10 mouse cellular contexts compared by ENCODE assay signal in genomic region chr1:166053285-166053955, GRCm38 (mm10). TPM values are rescaled to one million over a fixed set of nuclear protein-coding genes. Genes with fewer than 3 reads are reported as not detected.
DNase-seq lines count a peak whose midpoint lies in the region; ATAC-seq and TF ChIP-seq lines count a peak whose summit lies in the region.
"Had no signal": no experiment of that assay in that cellular context is flagged by ENCODE, and none has a peak within 500 bp of the region (broad histone marks: within the 10 kb centered on the region; RNA-seq: fewer than 3 reads in every experiment).

No protein-coding gene starts in this region.

- intact Hi-C loops in left cerebral cortex, postnatal 36 days (cut with DNase I), result no loop called here

- no peak overlapping the region; the same call in 1 of the 2 replicates for H3K9ac ChIP-seq in forebrain, embryonic 11.5 days (ENCODE audit: low read length)
- H3K9ac ChIP-seq in forebrain, embryonic 15.5 days (replicated peaks), result no peak overlapping the region
- no peak overlapping the region for H3K9ac ChIP-seq in liver, postnatal 0 days (replicated peaks)
- H3K9ac ChIP-seq in stomach, postnatal 0 days (ENCODE audit: low read length), result no peak overlapping the region
- H3K9ac ChIP-seq: embryonic facial prominence, embryonic 15.5 days had no signal

- ATAC-seq in forebrain, embryonic 11.5 days (replicated peaks; ENCODE audit: low FRiP score), result no peak
- ATAC-seq in forebrain, embryonic 15.5 days (replicated peaks), result no peak
- ATAC-seq in liver, postnatal 0 days, result no peak
- ATAC-seq in stomach, postnatal 0 days (ENCODE audit: low FRiP score, low TSS enrichment), result no peak

- peak overlapping the region; percentile 25; the same call in 1 of the 2 replicates for H3K27ac ChIP-seq in forebrain, embryonic 11.5 days (ENCODE audit: low read depth, low read length)
- no peak overlapping the region for H3K27ac ChIP-seq in forebrain, embryonic 15.5 days (replicated peaks)
- H3K27ac ChIP-seq in liver, postnatal 0 days (ENCODE audit: low read depth), result no peak overlapping the region
- H3K27ac ChIP-seq in stomach, postnatal 0 days (replicated peaks), result no peak overlapping the region
- H3K27ac ChIP-seq: embryonic facial prominence, embryonic 15.5 days had no signal

- H3K9me3 ChIP-seq in forebrain, embryonic 11.5 days (ENCODE audit: control insufficient read depth, low read length), result no peaks in the 10 kb centered on the region
- no peaks in the 10 kb centered on the region for H3K9me3 ChIP-seq in forebrain, embryonic 15.5 days
- no peaks in the 10 kb centered on the region for H3K9me3 ChIP-seq in liver, postnatal 0 days (ENCODE audit: low read length)
- no peaks in the 10 kb centered on the region for H3K9me3 ChIP-seq in stomach, postnatal 0 days (ENCODE audit: control insufficient read depth, low read length)
- H3K9me3 ChIP-seq: embryonic facial prominence, embryonic 15.5 days had no signal

- TF ChIP-seq EP300 in liver, postnatal 0 days (IDR thresholded peaks at IDR 0.05; ENCODE audit: low read depth), result no peak
- TF ChIP-seq EP300 in stomach, postnatal 0 days (optimal IDR thresholded peaks at IDR 0.05), result no peak

- TF ChIP-seq CTCF in liver, postnatal 0 days (IDR thresholded peaks at IDR 0.05; ENCODE audit: low read depth), result no peak
- no peak for TF ChIP-seq CTCF in stomach, postnatal 0 days (IDR thresholded peaks at IDR 0.05; ENCODE audit: low read depth)

- peaks cover 2% of the 10 kb centered on the region; the same call in 1 of the 2 replicates for H3K27me3 ChIP-seq in forebrain, embryonic 11.5 days (ENCODE audit: control insufficient read depth, insufficient read depth, low read length)
- no peaks in the 10 kb centered on the region for H3K27me3 ChIP-seq in forebrain, embryonic 15.5 days
- peaks cover 9% of the 10 kb centered on the region; the same call in 1 of the 2 replicates for H3K27me3 ChIP-seq in liver, postnatal 0 days (ENCODE audit: insufficient read depth, low read length)
- no peaks in the 10 kb centered on the region for H3K27me3 ChIP-seq in stomach, postnatal 0 days (ENCODE audit: control insufficient read depth, insufficient read depth, low read length)

- 35% methylated on average over 10 of the region's 10 CpGs for WGBS in forebrain, embryonic 11.5 days
- WGBS in forebrain, embryonic 15.5 days, result 34% methylated on average over 10 of the region's 10 CpGs
- WGBS in liver, postnatal 0 days (ENCODE audit: insufficient replicate concordance), result 21% methylated on average over 10 of the region's 10 CpGs
- WGBS in stomach, postnatal 0 days, result 23% methylated on average over 10 of the region's 10 CpGs

- peaks cover 11% of the 10 kb centered on the region for H3K4me1 ChIP-seq in forebrain, embryonic 11.5 days (replicated peaks; ENCODE audit: control insufficient read depth, insufficient read depth, low read length)
- H3K4me1 ChIP-seq in forebrain, embryonic 15.5 days, result peaks cover 16% of the 10 kb centered on the region
- peaks cover 6% of the 10 kb centered on the region; the same call in 1 of the 2 replicates for H3K4me1 ChIP-seq in liver, postnatal 0 days (ENCODE audit: insufficient read depth)
- no peaks in the 10 kb centered on the region; the same call in 1 of the 2 replicates for H3K4me1 ChIP-seq in stomach, postnatal 0 days (replicated peaks; ENCODE audit: control insufficient read depth, insufficient read depth)

- no peak overlapping the region for H3K4me3 ChIP-seq in forebrain, embryonic 11.5 days (ENCODE audit: low read depth, low read length)
- no peak overlapping the region for H3K4me3 ChIP-seq in forebrain, embryonic 15.5 days
- no peak overlapping the region for H3K4me3 ChIP-seq in liver, postnatal 0 days (ENCODE audit: low read depth, low read length)
- no peak overlapping the region for H3K4me3 ChIP-seq in stomach, postnatal 0 days (ENCODE audit: low read depth, low read length)
- H3K4me3 ChIP-seq: embryonic facial prominence, embryonic 15.5 days had no signal

- no peak for DNase-seq in forebrain, embryonic 11.5 days (ENCODE audit: low spot score)
- DNase-seq in liver, result peak; percentile 18
- DNase-seq in liver, postnatal 0 days, result no peak
- peak; percentile 13 for DNase-seq in T-cell, adult 2 months (ENCODE audit: low spot score)
- DNase-seq in stomach, postnatal 0 days (ENCODE audit: low spot score), result peak; percentile 23
- DNase-seq in cerebellum, adult 18-20 months, result no peak
- no peak for DNase-seq in left cerebral cortex, postnatal 36 days (ENCODE audit: low spot score in 2 of 2)
- DNase-seq: kidney, postnatal 14 days had no signal

- no peak overlapping the region for H3K4me2 ChIP-seq in forebrain, embryonic 11.5 days (ENCODE audit: low read depth, low read length, severe bottlenecking)
- no peak overlapping the region for H3K4me2 ChIP-seq in forebrain, embryonic 15.5 days (replicated peaks)
- H3K4me2 ChIP-seq in liver, postnatal 0 days (ENCODE audit: low read depth, low read length), result no peak overlapping the region
- no peak overlapping the region for H3K4me2 ChIP-seq in stomach, postnatal 0 days (replicated peaks; ENCODE audit: low read depth)
- H3K4me2 ChIP-seq: embryonic facial prominence, embryonic 15.5 days had no signal

- H3K36me3 ChIP-seq in forebrain, embryonic 11.5 days (ENCODE audit: control insufficient read depth, insufficient read depth, low read length), result no peaks in the 10 kb centered on the region
- H3K36me3 ChIP-seq in forebrain, embryonic 15.5 days, result no peaks in the 10 kb centered on the region
- H3K36me3 ChIP-seq in liver, postnatal 0 days (replicated peaks; ENCODE audit: insufficient read depth, low read length), result no peaks in the 10 kb centered on the region
- no peaks in the 10 kb centered on the region for H3K36me3 ChIP-seq in stomach, postnatal 0 days (ENCODE audit: control insufficient read depth, insufficient read depth, low read length)
- H3K36me3 ChIP-seq: embryonic facial prominence, embryonic 15.5 days had no signal

RNA-seq across cellular contexts. Expression of gene Pou2f1, which starts 50.9 kb away (rescaled TPM):
- 32.3 and 35.0 TPM in 2 replicates for polyA plus RNA-seq in forebrain, embryonic 11.5 days (2014; fragmentation: Nextera tagmentation; extraction: Ambion mirVana)
- polyA plus RNA-seq in forebrain, embryonic 15.5 days (2015; fragmentation: Nextera tagmentation; extraction: Ambion mirVana), result 21.9 and 22.8 TPM in 2 replicates
- polyA plus RNA-seq in liver, postnatal 0 days (2015; fragmentation: Nextera tagmentation; extraction: Ambion mirVana), result 3.3 and 3.4 TPM in 2 replicates
- 4.9 TPM in 2 replicates for polyA plus RNA-seq in stomach, postnatal 0 days (2015; fragmentation: Nextera tagmentation; extraction: Ambion mirVana)
- 10 to 100 TPM; 11.3 to 22.7 TPM for total RNA-seq in left cerebral cortex, postnatal 36 days (2021)

Comparison
In these comparisons a context has a peak if more than half of its experiments do, and no peak if none do; other contexts are left out.
1. DNase-seq: peak in liver (single experiment), T-cell, adult 2 months (single experiment) and stomach, postnatal 0 days (single experiment); none in forebrain, embryonic 11.5 days (single experiment), liver, postnatal 0 days (single experiment), cerebellum, adult 18-20 months (0 of 2) and left cerebral cortex, postnatal 36 days (0 of 2).